Mouse (Mus musculus) thymus, postnatal 0 days (tissue): ENCODE data around the gene Ankrd35. TPM values are rescaled to one million over a fixed set of nuclear protein-coding genes. Genes with fewer than 3 reads are reported as not detected.
A peak's percentile ranks its signal among the peaks of the same experiment; 100 is the strongest.
"Not testable (repeated sequence)": the region's sequence is repeated elsewhere in the genome, so short reads cannot be mapped to it uniquely, and the experiment has no call there.

ENCODE experiments used
- DNase-seq: peaks from one replicate; pipeline ENCODE4 v3.0.0-alpha.2; 2015; ENCODE audit warnings: low spot score
- polyA plus RNA-seq: library from polyadenylated mRNA; unstranded; fragments of >200 nt; fragmentation: Nextera tagmentation; extraction: Ambion mirVana; gene quantifications from 2 replicates; pipeline ENCODE4 v1.2.1, GENCODE M21; 2015

The Ankrd35 gene
- polyA plus RNA-seq, 1 experiment from 2014 or later: 1.9 TPM

GRCm38 (mm10) chr3:96704778-96705177 lies 34.8 kb downstream of the Ankrd35 start:
- peak; percentile 29 for DNase-seq

- DNase-seq: no peak
Observed at GRCm38 (mm10) chr3:96706217-96706616, 36.3 kb downstream of the Ankrd35 start.

GRCm38 (mm10) chr3:96706984-96707383 lies 37.1 kb downstream of the Ankrd35 start:
- DNase-seq: no peak

GRCm38 (mm10) chr3:96707903-96708683 lies 38.2 kb downstream of the Ankrd35 start, which contains the start of gene Nudt17:
Gene Nudt17, minus strand, starts transcription at chr3:96708562.
- peak; percentile 62 for DNase-seq

- no peak for DNase-seq
Observed at GRCm38 (mm10) chr3:96708684-96709064, 38.7 kb downstream of the Ankrd35 start.

GRCm38 (mm10) chr3:96714286-96714685 lies 44.4 kb downstream of the Ankrd35 start:
- DNase-seq: no peak

GRCm38 (mm10) chr3:96715854-96716253 lies 45.9 kb downstream of the Ankrd35 start:
- DNase-seq: no peak

- peak; percentile 39 for DNase-seq
Observed at GRCm38 (mm10) chr3:96719173-96719572, 49.2 kb downstream of the Ankrd35 start.

GRCm38 (mm10) chr3:96727343-96727827 lies 57.5 kb downstream of the Ankrd35 start, which contains the start of the genes Polr3c and Rnf115:
Gene Polr3c, minus strand, starts transcription at chr3:96727628.
Gene Rnf115, plus strand, starts transcription at chr3:96727664.
- DNase-seq: peak; percentile 76

GRCm38 (mm10) chr3:96727828-96728633 lies 58.1 kb downstream of the Ankrd35 start:
- peak; percentile 35 for DNase-seq

GRCm38 (mm10) chr3:96728634-96729402 lies 58.9 kb downstream of the Ankrd35 start:
- DNase-seq: no peak

- DNase-seq: peak; percentile 57
Observed at GRCm38 (mm10) chr3:96729403-96729784, 59.5 kb downstream of the Ankrd35 start.

- DNase-seq: no peak
Observed at GRCm38 (mm10) chr3:96730785-96731184, 60.9 kb downstream of the Ankrd35 start.

GRCm38 (mm10) chr3:96733984-96734383 lies 64.1 kb downstream of the Ankrd35 start:
- DNase-seq: no peak

- no peak for DNase-seq
Observed at GRCm38 (mm10) chr3:96735200-96735599, 65.3 kb downstream of the Ankrd35 start.

- DNase-seq: no peak
Observed at GRCm38 (mm10) chr3:96737013-96737740, 67.2 kb downstream of the Ankrd35 start.

GRCm38 (mm10) chr3:96737995-96738394 lies 68.1 kb downstream of the Ankrd35 start:
- DNase-seq: no peak

GRCm38 (mm10) chr3:96740279-96740678 lies 70.3 kb downstream of the Ankrd35 start:
- DNase-seq: not testable (repeated sequence)
